Mouse (Mus musculus) c-Kit-positive CD71-negative TER-119-negative erythroid progenitor cells, embryonic 14.5 days (primary cell): Measurements from ENCODE around the gene Ptpre.
"Not testable (repeated sequence)": the region's sequence is repeated elsewhere in the genome, so short reads cannot be mapped to it uniquely, and the experiment has no call there.

Experiments used
- DNase-seq: peaks from one replicate; pipeline ENCODE4 v3.0.0-alpha.2; 2013; ENCODE audit warnings: low read depth

The Ptpre gene

GRCm38 (mm10) chr7:135696127-135696526 is 158.8 kb downstream of the Ptpre start:
- no peak for DNase-seq

- not testable (repeated sequence) for DNase-seq
These were observed 159.9 kb downstream of the Ptpre start for GRCm38 (mm10) chr7:135697021-135697740.

GRCm38 (mm10) chr7:135698362-135698761 is 161.1 kb downstream of the Ptpre start:
- no peak for DNase-seq

- not testable (repeated sequence) for DNase-seq
These were observed 162.1 kb downstream of the Ptpre start for GRCm38 (mm10) chr7:135699351-135699750.

- DNase-seq: no peak
These were observed 166.4 kb downstream of the Ptpre start for GRCm38 (mm10) chr7:135703600-135704148.

GRCm38 (mm10) chr7:135704251-135704650 is 167.0 kb downstream of the Ptpre start:
- no peak for DNase-seq

- DNase-seq: no peak
These were observed 167.8 kb downstream of the Ptpre start for GRCm38 (mm10) chr7:135705083-135705482.

GRCm38 (mm10) chr7:135705753-135706152 is 168.5 kb downstream of the Ptpre start:
- no peak for DNase-seq

- no peak for DNase-seq
These were observed 173.4 kb downstream of the Ptpre start for GRCm38 (mm10) chr7:135710702-135711101.

GRCm38 (mm10) chr7:135712534-135712933 is 175.3 kb downstream of the Ptpre start:
- DNase-seq: no peak

- no peak for DNase-seq
These were observed 176.0 kb downstream of the Ptpre start for GRCm38 (mm10) chr7:135713326-135713725.

GRCm38 (mm10) chr7:135715166-135715565 is 177.9 kb downstream of the Ptpre start:
- DNase-seq: no peak

- no peak for DNase-seq
These were observed 178.6 kb downstream of the Ptpre start, which contains the start of gene Mki67 for GRCm38 (mm10) chr7:135715642-135716444. Gene Mki67, minus strand, starts transcription at chr7:135716361.

- peak; percentile 87 for DNase-seq
These were observed 179.2 kb downstream of the Ptpre start for GRCm38 (mm10) chr7:135716445-135716877.

- DNase-seq: no peak
These were observed 179.8 kb downstream of the Ptpre start for GRCm38 (mm10) chr7:135716968-135717557.

GRCm38 (mm10) chr7:135721436-135721992 is 184.2 kb downstream of the Ptpre start:
- no peak for DNase-seq

- no peak for DNase-seq
These were observed 184.9 kb downstream of the Ptpre start for GRCm38 (mm10) chr7:135722011-135722838.

- DNase-seq: no peak
These were observed 186.5 kb downstream of the Ptpre start for GRCm38 (mm10) chr7:135723672-135724341.

GRCm38 (mm10) chr7:135726707-135727106 is 189.4 kb downstream of the Ptpre start:
- DNase-seq: no peak

- DNase-seq: no peak
These were observed 190.8 kb downstream of the Ptpre start for GRCm38 (mm10) chr7:135728038-135728437.

- DNase-seq: no peak
These were observed 197.1 kb downstream of the Ptpre start for GRCm38 (mm10) chr7:135734379-135734778.
